Mouse (Mus musculus): ENCODE data around the gene Dnmt3b.
"Not testable (repeated sequence)": the region's sequence is repeated elsewhere in the genome, so short reads cannot be mapped to it uniquely, and the experiment has no call there.

Dnmt3b gene

GRCm38 (mm10) chr2:153633259-153633658 lies 16.0 kb upstream of the Dnmt3b start:
- no peak for DNase-seq (ENCODE audit: low spot score)

- DNase-seq (ENCODE audit: low spot score), result peak; percentile 43
These were observed 10.1 kb upstream of the Dnmt3b start for GRCm38 (mm10) chr2:153638977-153639680.

GRCm38 (mm10) chr2:153642496-153642895 lies 6.8 kb upstream of the Dnmt3b start:
- DNase-seq (ENCODE audit: low spot score), result no peak

- DNase-seq (ENCODE audit: low spot score), result no peak
These were observed 6.3 kb upstream of the Dnmt3b start for GRCm38 (mm10) chr2:153642999-153643398.

GRCm38 (mm10) chr2:153648773-153649297 lies 415 bp upstream of the Dnmt3b start:
- DNase-seq (ENCODE audit: low spot score), result no peak

GRCm38 (mm10) chr2:153650014-153650687 lies 901 bp downstream of the Dnmt3b start:
- no peak for DNase-seq (ENCODE audit: low spot score)

GRCm38 (mm10) chr2:153651681-153652080 lies 2.4 kb downstream of the Dnmt3b start:
- DNase-seq (ENCODE audit: low spot score), result peak; percentile 40

- DNase-seq (ENCODE audit: low spot score), result not testable (repeated sequence)
These were observed 8.4 kb downstream of the Dnmt3b start for GRCm38 (mm10) chr2:153657659-153658058.

GRCm38 (mm10) chr2:153660616-153661015 lies 11.4 kb downstream of the Dnmt3b start:
- peak; percentile 39 for DNase-seq (ENCODE audit: low spot score)

GRCm38 (mm10) chr2:153665401-153665800 lies 16.2 kb downstream of the Dnmt3b start:
- no peak for DNase-seq (ENCODE audit: low spot score)

- DNase-seq (ENCODE audit: low spot score), result peak; percentile 80
These were observed 19.6 kb downstream of the Dnmt3b start for GRCm38 (mm10) chr2:153668754-153669376.

GRCm38 (mm10) chr2:153670111-153670510 lies 20.9 kb downstream of the Dnmt3b start:
- DNase-seq (ENCODE audit: low spot score), result no peak

- DNase-seq (ENCODE audit: low spot score), result no peak
These were observed 23.4 kb downstream of the Dnmt3b start for GRCm38 (mm10) chr2:153672619-153673018.

GRCm38 (mm10) chr2:153675364-153675763 lies 26.1 kb downstream of the Dnmt3b start:
- DNase-seq (ENCODE audit: low spot score), result not testable (repeated sequence)

GRCm38 (mm10) chr2:153676944-153677343 lies 27.7 kb downstream of the Dnmt3b start:
- no peak for DNase-seq (ENCODE audit: low spot score)

GRCm38 (mm10) chr2:153677550-153677949 lies 28.3 kb downstream of the Dnmt3b start:
- DNase-seq (ENCODE audit: low spot score), result no peak

GRCm38 (mm10) chr2:153679959-153680358 lies 30.7 kb downstream of the Dnmt3b start:
- no peak for DNase-seq (ENCODE audit: low spot score)

GRCm38 (mm10) chr2:153693413-153693812 lies 44.2 kb downstream of the Dnmt3b start:
- DNase-seq (ENCODE audit: low spot score), result not testable (repeated sequence)

- peak; percentile 32 for DNase-seq (ENCODE audit: low spot score)
These were observed 45.3 kb downstream of the Dnmt3b start for GRCm38 (mm10) chr2:153694462-153695085.

GRCm38 (mm10) chr2:153696352-153696751 lies 47.1 kb downstream of the Dnmt3b start, which contains the start of gene Dnmt3c:
Gene Dnmt3c (plus strand): TSS chr2:153696652.
- DNase-seq (ENCODE audit: low spot score), result no peak

- DNase-seq (ENCODE audit: low spot score), result peak; percentile 4
These were observed 54.1 kb downstream of the Dnmt3b start for GRCm38 (mm10) chr2:153703389-153703788.

- peak; percentile 82 for DNase-seq (ENCODE audit: low spot score)
These were observed 61.6 kb downstream of the Dnmt3b start for GRCm38 (mm10) chr2:153710701-153711330.
